Mouse (Mus musculus) limb, embryonic 11.5 days (tissue): ENCODE measurements at regions not wholly inside any gene's neighbourhood (a gene's known extent, or its start where the extent isn't known, plus 50 kb on each side); places are given as distances from the start of the nearest gene placed in this dataset.
A peak's percentile ranks its signal among the peaks of the same experiment; 100 is the strongest.

ENCODE experiments used
- ATAC-seq: fragments of 200-750 bp; cut with Nextera tagmentation; 2 replicates; pipeline ENCODE4 v1.8.0; 2017; ENCODE audit warnings: low read depth; ENCODE audit not compliant: insufficient number of reproducible peaks, low FRiP score, low TSS enrichment
- DNase-seq: peaks from one replicate; pipeline ENCODE4 v3.0.0-alpha.2; 2015; ENCODE audit warnings: low spot score
- H3K27ac ChIP-seq: fragments of 300-500 bp; sonication (generic); replicated peaks from 2 replicates; pipeline ENCODE4 v1.5.1; 2014; ENCODE audit warnings: low read depth, mild to moderate bottlenecking, low read length
- H3K27me3 ChIP-seq: fragments of 300-500 bp; sonication (generic); 2 replicates; pipeline ENCODE4 v1.6.1; 2014; ENCODE audit warnings: mild to moderate bottlenecking, low read length, mixed read lengths; ENCODE audit not compliant: control insufficient read depth, insufficient read depth
- H3K36me3 ChIP-seq: fragments of 300-500 bp; sonication (generic); 2 replicates; pipeline ENCODE4 v1.6.1; 2014; ENCODE audit warnings: mild to moderate bottlenecking, low read length, moderate library complexity, mixed read lengths; ENCODE audit not compliant: control insufficient read depth, insufficient read depth
- H3K4me1 ChIP-seq: fragments of 300-500 bp; sonication (generic); 2 replicates; pipeline ENCODE4 v1.6.1; 2014; ENCODE audit warnings: low read length, mixed read lengths; ENCODE audit not compliant: control insufficient read depth, insufficient read depth
- H3K4me2 ChIP-seq: fragments of 300-500 bp; sonication (generic); 2 replicates; pipeline ENCODE4 v1.6.1; 2014; ENCODE audit warnings: low read depth, mild to moderate bottlenecking, moderate library complexity; ENCODE audit not compliant: severe bottlenecking
- H3K4me3 ChIP-seq: fragments of 300-500 bp; sonication (generic); 2 replicates; pipeline ENCODE4 v1.5.1; 2014; ENCODE audit warnings: low read depth, low read length
- H3K9ac ChIP-seq: fragments of 300-500 bp; sonication (generic); 2 replicates; pipeline ENCODE4 v1.6.1; 2014; ENCODE audit warnings: mild to moderate bottlenecking, low read length
- H3K9me3 ChIP-seq: fragments of 300-500 bp; sonication (generic); 2 replicates; pipeline ENCODE4 v1.6.1; 2016; ENCODE audit warnings: low read length; ENCODE audit not compliant: control insufficient read depth
- WGBS: fragments of 180-500 bp; shearing (Covaris S2); extraction: QIAGEN DNeasy Blood & Tissue Kit; methylation state at CpG from one replicate; pipeline ENCODE4 v1.1.7; 2014; 5-methylcytosine and 5-hydroxymethylcytosine counted together

- DNase-seq (peak; percentile 35), ATAC-seq (no peak)
- H3K27me3 ChIP-seq: no peaks in the 10 kb centered on the region
- H3K9ac ChIP-seq: peak overlapping the region; percentile 1; the same call in 1 of the 2 replicates
- H3K9me3 ChIP-seq: no peaks in the 10 kb centered on the region
- no peaks in the 10 kb centered on the region for H3K36me3 ChIP-seq
- peaks cover 13% of the 10 kb centered on the region for H3K4me1 ChIP-seq
- H3K4me2 ChIP-seq: peak overlapping the region; percentile 2; the same call in 1 of the 2 replicates
- no peak overlapping the region for H3K4me3 ChIP-seq
- H3K27ac ChIP-seq: no peak overlapping the region
- 30% methylated on average over 17 of the region's 17 CpGs for WGBS
Observed at GRCm38 (mm10) chr11:113147535-113148197, 365.6 kb downstream of the Sox9 start.

- Histone ChIP-seq H3K4me1 (peaks cover 13% of the 10 kb centered on the region), H3K27me3 (no peaks in the 10 kb centered on the region), H3K4me2 (no peak overlapping the region), H3K4me3 (no peak overlapping the region), H3K27ac (no peak overlapping the region), H3K9ac (peak overlapping the region; percentile 1; the same call in 1 of the 2 replicates), H3K36me3 (no peaks in the 10 kb centered on the region), H3K9me3 (no peaks in the 10 kb centered on the region)
- WGBS: 76% methylated on average over 9 of the region's 9 CpGs
- DNase-seq: no peak
- no peak for ATAC-seq
Observed at GRCm38 (mm10) chr11:113148198-113148537, 366.1 kb downstream of the Sox9 start.

- DNase-seq (no peak), ATAC-seq (no peak)
- Histone ChIP-seq H3K4me1 (no peaks in the 10 kb centered on the region), H3K4me2 (no peak overlapping the region), H3K9me3 (no peaks in the 10 kb centered on the region), H3K36me3 (no peaks in the 10 kb centered on the region), H3K27ac (no peak overlapping the region), H3K27me3 (no peaks in the 10 kb centered on the region), H3K9ac (no peak overlapping the region), H3K4me3 (no peak overlapping the region)
- 92% methylated on average over 6 of the region's 6 CpGs for WGBS
Observed at GRCm38 (mm10) chr11:113155515-113155914, 373.5 kb downstream of the Sox9 start.

GRCm38 (mm10) chr11:113163941-113164340, 381.9 kb downstream of the Sox9 start:
- H3K4me1 ChIP-seq: peaks cover 19% of the 10 kb centered on the region
- no peak overlapping the region for H3K4me2 ChIP-seq
- no peaks in the 10 kb centered on the region for H3K36me3 ChIP-seq
- H3K27me3 ChIP-seq: no peaks in the 10 kb centered on the region
- no peak overlapping the region for H3K4me3 ChIP-seq
- no peaks in the 10 kb centered on the region for H3K9me3 ChIP-seq
- no peak overlapping the region for H3K9ac ChIP-seq
- 16% methylated on average over 3 of the region's 3 CpGs for WGBS
- H3K27ac ChIP-seq: no peak overlapping the region
- no peak for ATAC-seq
- no peak for DNase-seq

GRCm38 (mm10) chr11:113164510-113164909, 382.5 kb downstream of the Sox9 start:
- H3K4me2 ChIP-seq: peak overlapping the region; percentile 24; the same call in 1 of the 2 replicates
- DNase-seq (no peak), ATAC-seq (no peak)
- no peak overlapping the region for H3K9ac ChIP-seq
- H3K4me3 ChIP-seq: no peak overlapping the region
- WGBS: 15% methylated on average over 10 of the region's 10 CpGs
- H3K36me3 ChIP-seq: no peaks in the 10 kb centered on the region
- peaks cover 19% of the 10 kb centered on the region for H3K4me1 ChIP-seq
- H3K27ac ChIP-seq: no peak overlapping the region
- H3K9me3 ChIP-seq: no peaks in the 10 kb centered on the region
- H3K27me3 ChIP-seq: no peaks in the 10 kb centered on the region

- 2% methylated on average over 23 of the region's 23 CpGs for WGBS
- Histone ChIP-seq H3K9ac (no peak overlapping the region), H3K27ac (no peak overlapping the region)
Observed at GRCm38 (mm10) chr11:113165069-113165795, 383.2 kb downstream of the Sox9 start.

GRCm38 (mm10) chr11:113166517-113166916, 384.5 kb downstream of the Sox9 start:
- H3K27me3 ChIP-seq: no peaks in the 10 kb centered on the region
- no peak overlapping the region for H3K27ac ChIP-seq
- ATAC-seq (no peak), DNase-seq (no peak)
- no peak overlapping the region for H3K9ac ChIP-seq
- no peak overlapping the region for H3K4me2 ChIP-seq
- H3K36me3 ChIP-seq: no peaks in the 10 kb centered on the region
- no peak overlapping the region for H3K4me3 ChIP-seq
- H3K4me1 ChIP-seq: peaks cover 28% of the 10 kb centered on the region
- WGBS: 67% methylated on average over 4 of the region's 4 CpGs
- no peaks in the 10 kb centered on the region for H3K9me3 ChIP-seq

More at GRCm38 (mm10) chr11:113165069-113165795, 383.2 kb downstream of the Sox9 start:
- Histone ChIP-seq H3K36me3 (no peaks in the 10 kb centered on the region), H3K4me2 (peak overlapping the region; percentile 24), H3K27me3 (no peaks in the 10 kb centered on the region), H3K9me3 (no peaks in the 10 kb centered on the region), H3K4me3 (no peak overlapping the region), H3K4me1 (peaks cover 20% of the 10 kb centered on the region)
- ATAC-seq (peak; percentile 52; the same call in 1 of the 2 replicates), DNase-seq (peak; percentile 96)

- WGBS: 20% methylated on average over 15 of the region's 16 CpGs
- no peaks in the 10 kb centered on the region for H3K9me3 ChIP-seq
- H3K4me1 ChIP-seq: peaks cover 29% of the 10 kb centered on the region
- ATAC-seq: peak; percentile 41; the same call in 1 of the 2 replicates
- H3K4me2 ChIP-seq: peak overlapping the region; percentile 42
- H3K27ac ChIP-seq: peak overlapping the region; percentile 49; the same call in 1 of the 2 replicates
- H3K36me3 ChIP-seq: no peaks in the 10 kb centered on the region
- peak; percentile 88 for DNase-seq
- H3K9ac ChIP-seq: peak overlapping the region; percentile 44
- peak overlapping the region; percentile 37 for H3K4me3 ChIP-seq
- H3K27me3 ChIP-seq: no peaks in the 10 kb centered on the region
Observed at GRCm38 (mm10) chr11:113172497-113173140, 390.6 kb downstream of the Sox9 start.
